Mouse (Mus musculus) liver, postnatal 0 days (tissue): ENCODE data around the gene Cbx7. TPM values are rescaled to one million over a fixed set of nuclear protein-coding genes. Genes with fewer than 3 reads are reported as not detected.

Source experiments
- ATAC-seq: fragments of 200-750 bp; cut with Nextera tagmentation; 2 replicates; pipeline ENCODE4 v1.8.0; 2017; ENCODE audit warnings: mild to moderate bottlenecking, moderate library complexity
- DNase-seq: peaks from one replicate; pipeline ENCODE4 v3.0.0-alpha.2; 2016
- H3K27ac ChIP-seq: fragments of 300-500 bp; sonication (generic); 2 replicates; pipeline ENCODE4 v1.5.1; 2014; ENCODE audit warnings: antibody characterized with exemption, moderate library complexity, mild to moderate bottlenecking, low read depth
- H3K27me3 ChIP-seq: fragments of 300-500 bp; sonication (generic); 2 replicates; pipeline ENCODE4 v1.6.1; 2014; ENCODE audit warnings: low read length, control low read depth, mixed read lengths; ENCODE audit not compliant: insufficient read depth
- H3K36me3 ChIP-seq: fragments of 300-500 bp; sonication (generic); replicated peaks from 2 replicates; pipeline ENCODE4 v1.6.1; 2014; ENCODE audit warnings: mild to moderate bottlenecking, control low read depth, low read length, moderate library complexity, mixed read lengths; ENCODE audit not compliant: insufficient read depth
- H3K4me1 ChIP-seq: fragments of 300-500 bp; sonication (generic); 2 replicates; pipeline ENCODE4 v1.6.1; 2014; ENCODE audit warnings: antibody characterized with exemption, mild to moderate bottlenecking, control low read depth; ENCODE audit not compliant: insufficient read depth
- H3K4me2 ChIP-seq: fragments of 300-500 bp; sonication (generic); 2 replicates; pipeline ENCODE4 v1.6.1; 2014; ENCODE audit warnings: low read depth, mild to moderate bottlenecking, low read length, moderate library complexity, mixed read lengths
- H3K4me3 ChIP-seq: fragments of 300-500 bp; sonication (generic); 2 replicates; pipeline ENCODE4 v1.5.1; 2014; ENCODE audit warnings: low read depth, low read length
- H3K9ac ChIP-seq: fragments of 300-500 bp; sonication (generic); replicated peaks from 2 replicates; pipeline ENCODE4 v1.6.1; 2014; ENCODE audit warnings: mild to moderate bottlenecking, moderate library complexity
- H3K9me3 ChIP-seq: fragments of 300-500 bp; sonication (generic); 2 replicates; pipeline ENCODE4 v1.6.1; 2016; ENCODE audit warnings: mild to moderate bottlenecking, control low read depth, low read length, mixed read lengths
- CTCF ChIP-seq: sonication (generic); IDR thresholded peaks from 2 replicates; pipeline ENCODE4 v1.5.1; 2016; ENCODE audit warnings: antibody characterized with exemption, low read depth
- EP300 ChIP-seq: IDR thresholded peaks from 2 replicates; pipeline ENCODE4 v1.6.1; 2016; ENCODE audit warnings: antibody characterized with exemption, low read depth, mild to moderate bottlenecking
- WGBS: fragments of 180-500 bp; shearing (Covaris S2); extraction: QIAGEN DNeasy Blood & Tissue Kit; methylation state at CpG from one replicate; pipeline ENCODE4 v1.1.7; 2014; ENCODE audit not compliant: insufficient replicate concordance; 5-methylcytosine and 5-hydroxymethylcytosine counted together
- polyA plus RNA-seq: library from polyadenylated mRNA; unstranded; fragments of >200 nt; fragmentation: Nextera tagmentation; extraction: Ambion mirVana; gene quantifications from 2 replicates; pipeline ENCODE4 v1.2.1, GENCODE M21; 2015

Cbx7 gene
- polyA plus RNA-seq, 1 experiment from 2014 or later: 1.2 TPM

DNA sequence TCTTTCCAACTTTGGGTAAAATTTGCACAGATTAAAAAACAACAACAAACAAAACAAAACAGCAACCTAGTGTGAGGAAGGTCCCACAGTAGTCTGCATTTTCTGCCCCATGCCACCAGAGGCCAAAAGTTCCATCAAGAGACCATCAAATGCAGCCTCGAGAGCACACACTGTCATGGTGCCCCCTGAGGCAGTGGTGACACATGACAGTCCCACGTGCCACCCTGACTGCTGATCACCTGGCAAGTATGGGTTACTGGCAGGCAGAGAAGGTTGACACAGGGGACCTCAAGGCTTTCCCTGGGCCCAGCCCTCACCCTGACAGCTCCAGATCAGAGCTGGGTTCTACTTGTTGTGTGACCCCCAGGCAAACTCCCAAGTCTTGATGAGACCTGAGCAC, 51.1 kb downstream of the Cbx7 start:
- Histone ChIP-seq H3K27ac (no peak overlapping the region), H3K4me1 (no peaks in the 10 kb centered on the region), H3K4me3 (no peak overlapping the region), H3K27me3 (no peaks in the 10 kb centered on the region), H3K36me3 (no peaks in the 10 kb centered on the region; the same call in 1 of the 2 replicates), H3K4me2 (no peak overlapping the region), H3K9me3 (no peaks in the 10 kb centered on the region), H3K9ac (no peak overlapping the region)
- DNase-seq (no peak), ATAC-seq (no peak)
- WGBS: 28% methylated on average over 2 of the region's 2 CpGs
- no peak for TF ChIP-seq EP300
- TF ChIP-seq CTCF: 0 out of 2 replicates have a peak, but pooled peaks have one; percentile 31

DNA sequence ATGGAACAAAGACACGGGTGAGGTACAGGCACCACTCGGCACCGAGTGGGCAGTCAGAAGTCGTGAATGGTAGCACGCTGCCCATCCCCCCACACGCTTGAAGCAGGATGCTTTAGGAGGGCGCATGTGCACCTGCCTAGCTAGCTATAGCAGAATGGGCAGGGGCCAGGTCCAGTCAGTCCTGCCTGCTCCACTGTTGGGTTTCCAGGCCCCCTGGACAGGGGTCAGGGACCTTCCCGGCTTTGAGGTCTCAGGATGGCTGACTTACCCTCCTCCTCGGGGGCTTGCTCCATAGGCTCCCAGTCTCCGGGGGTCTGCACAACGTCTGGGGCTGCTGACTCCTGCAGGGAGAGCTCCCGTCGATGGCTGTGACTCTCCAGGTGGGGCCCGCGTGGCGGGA, 52.4 kb downstream of the Cbx7 start:
- TF ChIP-seq EP300: no peak
- no peak for TF ChIP-seq CTCF
- Histone ChIP-seq H3K4me2 (no peak overlapping the region), H3K27ac (no peak overlapping the region), H3K36me3 (no peaks in the 10 kb centered on the region; the same call in 1 of the 2 replicates), H3K4me1 (no peaks in the 10 kb centered on the region), H3K27me3 (no peaks in the 10 kb centered on the region), H3K9ac (no peak overlapping the region), H3K9me3 (no peaks in the 10 kb centered on the region), H3K4me3 (no peak overlapping the region)
- 90% methylated on average over 16 of the region's 16 CpGs for WGBS
- no peak for ATAC-seq
- DNase-seq: no peak

DNA sequence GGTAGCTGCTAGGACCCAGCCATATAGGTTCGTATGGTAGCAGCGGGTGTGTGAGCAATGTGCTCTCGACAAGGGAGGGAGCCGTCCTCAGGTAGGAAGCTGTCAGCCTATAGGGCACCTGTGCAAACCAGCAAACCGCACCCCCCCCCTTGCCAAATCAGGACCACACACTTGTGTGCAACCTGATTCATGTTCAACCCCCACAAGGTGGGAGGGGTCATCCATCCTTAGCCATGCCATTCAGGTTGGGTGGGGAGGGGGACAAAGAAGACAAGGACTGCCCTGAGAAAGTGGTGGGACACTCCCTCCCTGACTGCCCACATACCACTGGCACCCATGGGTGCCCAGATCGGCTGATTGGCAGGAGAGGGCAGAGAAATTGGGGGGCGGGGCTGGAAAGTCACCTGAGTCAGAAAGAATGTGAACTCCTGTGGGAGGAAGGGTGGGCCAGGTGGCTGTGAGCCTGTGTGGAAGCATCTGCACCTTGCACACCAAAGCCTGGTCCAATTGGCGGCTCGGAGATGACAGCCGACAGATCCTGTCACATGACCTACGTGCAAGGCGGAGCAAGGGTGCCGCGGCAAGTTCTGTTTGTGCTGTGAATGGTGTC, 53.7 kb downstream of the Cbx7 start:
- Histone ChIP-seq H3K27me3 (no peaks in the 10 kb centered on the region), H3K27ac (no peak overlapping the region), H3K4me3 (no peak overlapping the region), H3K9ac (no peak overlapping the region), H3K4me1 (no peaks in the 10 kb centered on the region), H3K36me3 (no peaks in the 10 kb centered on the region; the same call in 1 of the 2 replicates), H3K4me2 (no peak overlapping the region), H3K9me3 (no peaks in the 10 kb centered on the region)
- no peak for ATAC-seq
- TF ChIP-seq CTCF: no peak
- no peak for TF ChIP-seq EP300
- 86% methylated on average over 14 of the region's 14 CpGs for WGBS
- DNase-seq: no peak

GRCm38 (mm10) chr15:79916150-79916549, 54.8 kb downstream of the Cbx7 start:
- TF ChIP-seq EP300 (no peak), CTCF (no peak)
- no peak overlapping the region for H3K27ac ChIP-seq
- DNase-seq: no peak
- no peaks in the 10 kb centered on the region for H3K9me3 ChIP-seq
- H3K4me1 ChIP-seq: no peaks in the 10 kb centered on the region
- H3K4me2 ChIP-seq: no peak overlapping the region
- no peak overlapping the region for H3K9ac ChIP-seq
- no peak for ATAC-seq
- H3K36me3 ChIP-seq: no peaks in the 10 kb centered on the region; the same call in 1 of the 2 replicates
- H3K27me3 ChIP-seq: no peaks in the 10 kb centered on the region
- 71% methylated on average over 5 of the region's 5 CpGs for WGBS
- H3K4me3 ChIP-seq: no peak overlapping the region

DNA sequence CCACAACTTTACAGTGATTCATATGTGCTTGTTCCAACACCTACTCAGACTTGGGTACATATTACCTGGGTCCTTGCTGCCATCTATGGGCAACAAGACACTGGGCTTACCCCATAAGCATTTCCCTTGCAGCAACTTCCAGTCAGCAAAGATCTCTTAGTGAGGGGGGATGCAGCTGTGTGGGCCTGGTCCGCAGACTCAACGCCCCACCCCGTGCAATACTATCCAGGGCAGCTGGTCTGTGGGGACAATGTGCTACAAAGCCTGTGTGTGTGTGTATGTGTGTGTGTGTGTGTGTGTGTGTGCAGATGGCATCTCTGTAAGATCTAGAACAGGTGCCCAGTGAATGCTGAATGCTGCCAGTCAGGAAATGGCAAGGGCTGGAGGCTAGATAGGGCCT, 56.6 kb downstream of the Cbx7 start:
- H3K27me3 ChIP-seq: no peaks in the 10 kb centered on the region
- H3K9me3 ChIP-seq: no peaks in the 10 kb centered on the region
- WGBS: 87% methylated on average over 3 of the region's 3 CpGs
- H3K9ac ChIP-seq: no peak overlapping the region
- H3K4me2 ChIP-seq: no peak overlapping the region
- H3K4me3 ChIP-seq: no peak overlapping the region
- ATAC-seq (no peak), DNase-seq (no peak)
- no peak overlapping the region for H3K27ac ChIP-seq
- no peaks in the 10 kb centered on the region; the same call in 1 of the 2 replicates for H3K36me3 ChIP-seq
- no peaks in the 10 kb centered on the region for H3K4me1 ChIP-seq
- TF ChIP-seq CTCF: peak; percentile 46
- no peak for TF ChIP-seq EP300

DNA sequence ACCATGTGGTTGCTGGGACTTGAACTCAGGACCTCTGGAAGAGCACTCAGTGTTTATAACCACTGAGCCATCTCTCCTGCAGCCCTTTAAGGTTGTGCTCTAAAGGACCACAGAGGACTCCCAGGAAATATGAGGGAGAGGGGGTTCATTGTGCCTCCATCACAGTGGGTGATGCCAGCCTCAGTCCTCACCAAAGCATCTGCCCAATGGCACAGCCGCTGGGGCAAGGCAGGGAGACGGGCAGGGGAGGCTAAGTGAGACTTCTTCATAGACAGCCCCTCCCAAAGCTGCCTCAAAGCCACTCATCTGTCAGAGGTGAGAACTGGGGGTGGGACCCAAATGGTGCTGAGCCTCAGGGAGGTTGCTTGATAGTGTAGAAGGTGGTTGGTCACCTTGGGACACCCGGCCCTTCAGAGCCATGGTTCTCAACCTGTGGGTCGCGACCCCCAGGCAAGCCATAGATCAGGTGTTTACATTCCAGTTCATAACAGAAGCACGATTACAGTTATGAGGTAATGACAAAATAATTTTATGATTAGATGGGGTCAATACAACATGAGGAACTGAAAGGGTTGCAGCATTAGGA, 57.1 kb downstream of the Cbx7 start:
- no peak overlapping the region for H3K27ac ChIP-seq
- ATAC-seq (no peak), DNase-seq (no peak)
- H3K4me2 ChIP-seq: no peak overlapping the region
- no peaks in the 10 kb centered on the region; the same call in 1 of the 2 replicates for H3K36me3 ChIP-seq
- H3K27me3 ChIP-seq: no peaks in the 10 kb centered on the region
- H3K9me3 ChIP-seq: no peaks in the 10 kb centered on the region
- no peak for TF ChIP-seq EP300
- H3K4me3 ChIP-seq: no peak overlapping the region
- no peak overlapping the region for H3K9ac ChIP-seq
- H3K4me1 ChIP-seq: no peaks in the 10 kb centered on the region
- 85% methylated on average over 6 of the region's 6 CpGs for WGBS
